Mouse (Mus musculus) gastrocnemius, adult 18-20 months (tissue): ENCODE results near the gene Ttc21a. TPM values are rescaled to one million over a fixed set of nuclear protein-coding genes. Genes with fewer than 3 reads are reported as not detected.

ENCODE experiments used
- total RNA-seq, 2 experiments: library from RNA; stranded (reverse); gene quantifications; 2 replicates each; pipeline ENCODE4 v1.2.3; 2021

Gene Ttc21a
- total RNA-seq, 2 experiments from 2014 or later: not detected

Other genes with a start within 250 kb of the Ttc21a start
- gene Scn10a, start 218.3 kb upstream of the Ttc21a start, total RNA-seq: not detected
- gene Scn11a, start 112.2 kb upstream of the Ttc21a start, total RNA-seq: not detected
- 10 to 100 TPM; 10.4 to 11.1 TPM for gene Wdr48, start 42.7 kb upstream of the Ttc21a start, total RNA-seq
- 10 to 100 TPM; 21.0 to 21.6 TPM for gene Gorasp1, start within 50 bp of the Ttc21a start, total RNA-seq
- gene Csrnp1, start 47.1 kb downstream of the Ttc21a start, total RNA-seq: 10 to 100 TPM; 11.4 to 27.0 TPM
- gene Xirp1, start 86.0 kb downstream of the Ttc21a start, total RNA-seq: 100 to 1,000 TPM in 1 of 2 experiments, 10 to 100 TPM in 1; 81.3 to 590 TPM
- under 1 TPM in 1 of 2 experiments, not detected in 1; 0.21 TPM for gene Cx3cr1, start 132.3 kb downstream of the Ttc21a start, total RNA-seq
- not detected for gene Ccr8, start 154.5 kb downstream of the Ttc21a start, total RNA-seq
- 10 to 100 TPM; 11.6 to 11.7 TPM for gene Slc25a38, start 172.8 kb downstream of the Ttc21a start, total RNA-seq
- 100 to 1,000 TPM; 401 to 460 TPM for gene Rpsa, start 190.1 kb downstream of the Ttc21a start, total RNA-seq
- gene Mobp, start 212.1 kb downstream of the Ttc21a start, total RNA-seq: not detected